Mouse (Mus musculus): ENCODE data around the gene Kcnj16. TPM values are rescaled to one million over a fixed set of nuclear protein-coding genes. Genes with fewer than 3 reads are reported as not detected.

Gene Kcnj16
- polyA plus RNA-seq (2017; shearing (Covaris generic)) = 0.71 TPM

GRCm38 (mm10) chr11:110967762-110968135 lies at the start of gene Kcnj16:
TSS of gene Kcnj16 (plus strand) at chr11:110968033.

GRCm38 (mm10) chr11:111065635-111066298 lies 97.9 kb downstream of the Kcnj16 start, which contains the start of gene Kcnj2:
TSS of gene Kcnj2 (plus strand) at chr11:111066164.

Other genes starting within 250 kb of the Kcnj16 start
- not detected for gene Kcnj2, start 98.1 kb downstream of the Kcnj16 start, polyA plus RNA-seq (2017; shearing (Covaris generic))

Data from CD4-positive, CD25-positive, alpha-beta regulatory T cell, adult 9 weeks (primary cell).